Mouse (Mus musculus): ENCODE measurements around the gene Unc79.

The Unc79 gene

DNA sequence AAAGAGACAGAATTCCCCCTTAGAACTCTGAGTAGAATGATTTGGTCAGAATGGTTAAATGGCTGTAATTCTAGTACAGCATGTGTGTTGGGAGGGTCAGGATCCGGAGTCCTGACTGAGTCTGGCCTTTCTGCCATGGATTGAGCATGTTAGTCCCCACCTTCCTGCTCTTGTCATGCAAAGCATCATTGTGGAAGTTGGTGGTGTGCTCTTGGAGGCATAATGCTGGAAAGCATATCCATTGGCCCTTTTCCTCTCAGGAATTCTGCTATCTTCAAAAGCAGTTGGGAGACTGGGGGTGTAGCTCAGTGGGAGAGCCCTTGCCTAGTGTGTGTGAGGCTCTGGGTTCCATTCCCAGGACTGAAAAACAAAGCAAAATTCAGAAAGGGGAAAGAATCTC lies 175.2 kb downstream of the Unc79 start:
- in situ Hi-C loops (cut with MboI): no loop called here

- in situ Hi-C loops (cut with MboI): loop anchor here (25.0 kb wide), 1 partner anchor 358 kb away; no protein-coding TSS in a partner anchor
These were observed 180.3 kb downstream of the Unc79 start for GRCm38 (mm10) chr12:103128914-103129313.

DNA sequence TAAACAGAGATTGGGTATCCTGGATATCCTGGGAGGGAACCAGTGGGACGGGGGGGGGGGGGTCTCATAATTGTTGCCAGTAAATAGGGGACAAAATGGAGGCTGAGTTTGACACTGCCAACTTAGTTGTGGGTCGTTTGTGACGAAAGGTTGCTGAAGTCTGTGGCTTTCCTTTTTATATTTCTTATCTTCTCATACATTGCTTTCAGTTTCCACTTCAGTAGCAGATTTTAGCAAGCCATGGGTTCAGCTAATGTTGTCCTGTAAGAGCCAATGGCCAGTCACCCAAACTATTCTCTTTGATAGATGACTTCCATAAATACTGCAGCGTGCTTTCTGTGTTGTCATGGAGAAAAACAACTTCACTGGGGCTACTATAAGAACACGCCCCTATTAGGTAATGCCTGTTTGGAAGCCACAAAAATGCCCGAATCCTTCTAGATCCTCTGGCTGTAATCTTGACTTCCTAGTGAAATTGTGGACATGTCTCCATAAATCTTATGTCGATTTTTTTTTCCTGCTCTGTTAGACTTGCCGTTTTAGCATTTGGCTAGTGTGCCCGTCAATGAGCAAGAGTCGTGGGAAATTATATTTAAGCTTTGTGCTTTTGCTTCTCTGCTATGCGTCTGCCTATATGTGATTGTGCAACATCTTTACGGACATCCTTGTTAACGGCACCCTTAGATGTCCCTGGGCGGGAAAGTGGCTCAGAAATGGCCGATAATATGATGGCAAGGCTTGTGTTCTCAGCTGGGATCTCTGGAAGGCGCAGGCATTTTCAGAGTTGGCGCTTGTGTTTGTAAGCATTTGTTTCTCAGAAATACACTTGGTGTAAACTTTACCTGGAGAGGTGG lies 181.0 kb downstream of the Unc79 start:
- in situ Hi-C loops (cut with MboI): loop anchor here (25.0 kb wide), 1 partner anchor 358 kb away; no protein-coding TSS in a partner anchor

GRCm38 (mm10) chr12:103131419-103131818 lies 182.8 kb downstream of the Unc79 start:
- in situ Hi-C loops (cut with MboI): loop anchor here (25.0 kb wide), 1 partner anchor 356 kb away; no protein-coding TSS in a partner anchor

GRCm38 (mm10) chr12:103142550-103143010 lies 193.9 kb downstream of the Unc79 start:
- in situ Hi-C loops (cut with MboI): loop anchor here (10.0 to 25.0 kb wide), 2 partner anchors 232 to 345 kb away; no protein-coding TSS in a partner anchor

DNA sequence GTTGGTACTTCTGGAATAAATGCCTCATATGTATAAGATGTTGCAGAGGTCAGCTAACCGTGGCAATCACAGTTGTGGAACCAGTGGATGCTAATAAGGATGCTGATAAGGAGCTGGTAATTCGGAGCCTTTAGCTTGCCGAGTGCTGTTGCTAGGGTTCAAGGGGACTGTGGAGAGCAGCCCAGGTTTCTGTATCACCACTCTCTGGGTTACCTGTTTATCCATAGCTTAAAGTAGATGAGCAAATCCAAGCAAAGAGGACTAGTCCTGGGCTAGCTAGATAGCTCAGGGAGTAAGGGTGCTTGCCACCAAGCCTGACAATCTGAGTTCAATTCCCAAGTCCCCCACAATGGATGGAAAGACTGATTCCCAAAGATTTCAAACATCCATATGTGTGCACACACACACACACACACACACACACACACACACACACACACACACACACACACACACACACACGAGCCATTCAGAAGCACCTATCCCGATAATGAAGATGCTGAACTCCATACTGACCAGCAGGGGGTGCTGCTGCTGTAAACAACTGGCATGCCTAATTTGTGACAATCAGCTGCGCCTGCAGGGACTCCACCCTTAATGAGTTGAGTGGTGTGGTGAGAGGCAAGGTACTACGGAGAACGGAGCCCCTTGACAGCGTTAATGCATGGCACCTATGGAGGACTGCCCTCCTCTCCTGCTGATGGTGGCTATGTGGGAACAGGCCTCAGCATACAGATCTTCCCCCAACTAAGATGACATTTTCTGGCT lies 195.3 kb downstream of the Unc79 start:
- in situ Hi-C loops (cut with MboI): loop anchor here (10.0 to 25.0 kb wide), 2 partner anchors 231 to 343 kb away; no protein-coding TSS in a partner anchor

DNA sequence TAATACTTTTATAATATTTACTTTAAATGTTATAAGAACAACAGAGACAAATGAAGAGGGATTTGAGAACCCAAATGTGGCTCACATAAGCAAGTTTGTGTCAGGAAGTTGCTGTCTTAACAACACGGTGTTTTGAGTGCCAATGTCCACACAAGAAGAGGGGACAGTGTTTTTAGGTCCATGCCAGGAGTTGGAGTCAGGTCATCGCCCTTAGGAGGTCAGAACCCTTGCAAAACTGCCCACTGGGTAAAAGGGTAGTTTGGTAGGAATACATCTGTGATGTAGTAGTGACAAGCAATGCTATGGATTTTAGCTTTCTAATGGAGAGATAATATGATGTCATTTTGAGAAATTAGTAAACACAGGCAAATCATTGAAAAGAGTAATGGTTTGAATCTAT lies 201.6 kb downstream of the Unc79 start:
- in situ Hi-C loops (cut with MboI): no loop called here

GRCm38 (mm10) chr12:103154927-103155326 lies 206.3 kb downstream of the Unc79 start:
- in situ Hi-C loops (cut with MboI): no loop called here

- in situ Hi-C loops (cut with MboI): no loop called here
These were observed 206.7 kb downstream of the Unc79 start for GRCm38 (mm10) chr12:103155406-103155805.

DNA sequence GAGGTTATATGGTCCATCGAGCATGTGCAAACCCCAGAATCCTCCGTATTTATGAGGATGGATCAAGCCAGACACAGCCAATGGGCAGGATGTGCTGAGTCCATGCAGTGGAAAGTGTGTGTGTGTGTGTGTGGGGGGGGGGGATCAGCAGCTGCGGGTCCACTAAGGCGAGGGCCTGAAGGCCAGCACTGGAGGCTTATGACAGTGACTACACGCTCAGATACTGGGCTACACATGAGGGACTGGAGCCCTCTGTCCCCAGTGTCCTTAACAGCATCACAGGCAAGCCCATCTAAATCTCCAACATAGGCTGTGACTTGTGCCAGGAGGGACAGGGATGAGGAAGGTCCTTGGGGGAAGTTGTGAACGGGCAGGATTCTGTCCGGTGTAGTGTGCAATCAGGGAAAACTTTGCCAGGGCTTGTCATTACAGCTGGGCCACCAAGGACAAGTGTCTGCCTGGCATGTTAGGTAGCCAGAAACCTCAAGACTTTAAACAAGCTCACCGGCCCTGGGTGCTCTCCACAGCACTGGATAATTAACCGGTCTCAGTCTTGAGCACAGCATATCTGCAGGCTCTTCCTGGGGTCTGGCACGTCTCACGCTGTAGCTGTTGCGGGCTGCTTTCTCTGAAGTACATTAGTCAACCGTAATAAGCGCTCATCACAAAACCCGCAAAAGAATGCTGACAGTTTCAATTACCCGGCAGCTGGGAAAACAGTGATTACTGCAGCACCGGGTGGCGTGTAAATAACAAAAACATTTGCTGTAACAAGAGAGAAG lies 208.7 kb downstream of the Unc79 start:
- in situ Hi-C loops (cut with MboI): no loop called here

DNA sequence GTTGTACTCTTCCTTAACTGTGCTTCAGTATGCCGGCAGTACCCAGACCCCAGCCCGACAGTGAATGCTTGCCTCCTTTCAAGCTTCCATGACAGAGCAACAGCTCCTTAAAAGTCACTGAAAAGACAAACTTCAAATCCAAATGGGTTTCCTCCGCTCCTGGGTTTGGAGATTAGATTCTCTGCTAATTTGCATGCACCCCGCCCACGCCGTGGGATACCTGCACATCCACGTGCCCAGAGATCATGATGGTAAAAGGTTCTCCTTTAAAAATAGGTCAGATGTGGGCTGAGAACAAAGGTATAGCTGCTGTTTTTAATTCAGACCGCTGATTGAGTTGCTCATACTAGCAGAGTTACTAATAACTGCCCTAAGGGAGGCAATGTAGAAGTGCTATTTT lies 210.4 kb downstream of the Unc79 start:
- in situ Hi-C loops (cut with MboI): no loop called here

GRCm38 (mm10) chr12:103160721-103161120 lies 212.1 kb downstream of the Unc79 start:
- in situ Hi-C loops (cut with MboI): no loop called here

DNA sequence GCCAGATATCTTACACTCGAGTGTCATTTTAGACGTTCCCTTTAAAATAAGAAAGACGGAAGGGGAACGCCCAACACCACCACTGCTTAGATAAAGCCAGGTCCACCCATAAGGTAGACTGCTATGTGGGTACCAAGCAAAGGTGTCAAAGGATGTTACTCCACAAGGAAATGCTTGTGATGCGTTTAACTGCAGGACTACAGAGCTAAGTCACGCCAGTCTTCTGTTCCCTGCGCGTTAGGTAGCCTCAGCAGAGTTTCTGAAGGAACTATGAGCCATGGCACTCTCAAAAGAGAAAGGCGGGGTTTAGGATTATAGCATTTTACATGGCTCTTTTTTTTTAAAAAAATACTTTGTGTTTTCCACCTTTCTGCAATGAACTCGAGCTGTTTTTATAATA lies 214.9 kb downstream of the Unc79 start:
- in situ Hi-C loops (cut with MboI): no loop called here

DNA sequence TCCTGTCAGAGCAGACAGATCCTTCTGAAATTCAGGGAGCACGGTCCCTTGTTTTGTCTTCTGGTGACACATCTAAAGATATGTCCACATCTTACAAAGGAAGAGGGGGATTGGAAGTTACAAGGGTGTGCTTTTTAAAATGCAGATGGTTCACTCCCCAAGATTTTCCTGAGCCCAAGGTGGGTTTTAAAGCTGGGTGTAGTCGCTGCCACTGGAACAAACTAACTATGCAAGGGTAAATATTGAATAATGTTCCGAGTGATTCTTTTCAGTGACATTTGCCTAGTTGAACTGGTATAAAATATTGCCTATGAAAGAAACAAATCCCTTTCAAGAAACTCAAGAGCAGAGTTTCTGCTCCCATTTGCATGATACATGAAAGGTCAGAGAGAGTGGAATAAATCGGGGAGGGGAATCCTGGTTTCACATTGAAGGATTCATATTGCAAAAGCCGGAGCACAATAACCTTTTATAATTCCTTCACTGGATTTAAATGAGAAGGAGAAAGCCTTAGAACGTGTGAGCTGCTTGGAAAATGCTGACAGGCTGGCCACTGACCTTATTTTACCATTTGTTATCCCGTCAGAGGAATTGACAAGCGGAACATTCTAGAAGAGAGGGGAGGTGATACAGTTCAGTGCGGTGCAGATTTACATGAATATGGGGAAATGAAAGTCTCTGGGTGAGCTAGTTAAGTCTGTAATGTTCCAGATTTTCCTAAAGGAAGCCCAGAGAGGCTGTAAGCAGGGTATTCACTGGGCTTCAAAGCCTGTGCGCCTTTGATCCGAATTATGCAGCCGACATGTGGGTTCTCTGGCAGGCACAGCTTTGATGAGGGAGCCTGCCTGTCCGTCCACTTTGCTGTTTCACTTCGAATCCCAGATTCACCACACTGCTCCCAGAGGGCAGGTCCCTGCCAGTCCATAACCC lies 215.7 kb downstream of the Unc79 start:
- in situ Hi-C loops (cut with MboI): no loop called here

- in situ Hi-C loops (cut with MboI): no loop called here
These were observed 220.2 kb downstream of the Unc79 start for GRCm38 (mm10) chr12:103168892-103169291.

DNA sequence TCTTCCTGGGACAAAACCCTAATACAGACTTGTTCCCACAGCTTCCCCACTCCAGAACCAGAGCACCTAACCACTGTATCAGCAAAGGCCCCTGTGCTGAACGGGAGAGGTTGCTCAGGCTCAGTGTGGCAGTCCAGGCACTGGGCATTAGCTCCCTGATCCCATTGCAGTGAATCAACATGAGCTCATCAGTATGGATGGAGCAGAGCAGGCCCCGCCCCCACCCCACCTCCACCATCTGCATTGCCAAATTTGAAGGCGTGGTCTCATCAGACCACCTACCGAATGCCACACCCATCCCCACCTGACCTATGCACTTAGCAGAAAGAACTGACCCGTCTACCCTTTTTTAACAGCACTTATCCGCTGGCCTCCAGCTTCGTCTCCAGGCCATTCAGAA lies 234.4 kb downstream of the Unc79 start:
- in situ Hi-C loops (cut with MboI): no loop called here

GRCm38 (mm10) chr12:103187020-103187419 lies 238.4 kb downstream of the Unc79 start:
- in situ Hi-C loops (cut with MboI): no loop called here

DNA sequence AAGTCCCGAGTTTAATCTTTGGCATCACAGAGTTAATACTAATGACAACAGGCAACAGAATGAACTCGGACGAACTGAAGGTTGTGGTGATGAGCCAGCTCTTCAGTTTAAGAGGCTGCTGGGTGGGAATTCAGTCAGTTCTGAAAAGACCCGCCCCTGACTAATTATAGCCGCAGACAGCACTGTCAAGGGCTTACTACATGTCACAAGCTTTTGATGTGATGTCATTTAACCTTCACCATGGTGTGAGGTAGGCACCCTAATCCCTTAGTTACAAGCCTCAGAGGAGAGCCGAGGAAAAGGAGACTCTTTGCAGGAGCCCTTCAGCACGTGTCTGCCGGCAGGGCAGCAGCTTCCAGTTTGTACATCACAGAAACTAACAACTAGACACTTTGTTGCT lies 239.6 kb downstream of the Unc79 start:
- in situ Hi-C loops (cut with MboI): no loop called here

DNA sequence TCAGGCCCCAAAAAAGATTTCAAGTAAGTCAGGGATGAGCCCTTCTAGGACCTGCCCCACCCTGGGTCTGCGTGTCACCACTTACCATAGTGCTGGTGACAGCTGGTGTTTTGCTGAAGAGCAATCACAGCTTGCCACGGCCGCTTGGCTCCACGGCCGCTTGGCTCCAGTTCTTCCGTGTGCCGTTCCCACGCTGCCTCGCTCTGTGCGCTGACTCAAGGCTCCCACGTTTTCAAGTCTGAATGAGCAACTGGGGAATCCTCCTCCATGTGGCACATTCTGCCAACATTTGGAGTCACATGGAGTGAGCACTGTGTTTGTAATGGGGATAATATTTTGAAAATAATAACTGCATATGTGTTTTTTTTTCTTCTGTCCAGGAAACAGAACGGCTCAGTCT lies 241.1 kb downstream of the Unc79 start:
- in situ Hi-C loops (cut with MboI): no loop called here

GRCm38 (mm10) chr12:103192996-103193395 lies 244.3 kb downstream of the Unc79 start:
- in situ Hi-C loops (cut with MboI): no loop called here
